Comparison of ENCODE assay signal across 10 mouse cellular contexts in the genomic region with DNA sequence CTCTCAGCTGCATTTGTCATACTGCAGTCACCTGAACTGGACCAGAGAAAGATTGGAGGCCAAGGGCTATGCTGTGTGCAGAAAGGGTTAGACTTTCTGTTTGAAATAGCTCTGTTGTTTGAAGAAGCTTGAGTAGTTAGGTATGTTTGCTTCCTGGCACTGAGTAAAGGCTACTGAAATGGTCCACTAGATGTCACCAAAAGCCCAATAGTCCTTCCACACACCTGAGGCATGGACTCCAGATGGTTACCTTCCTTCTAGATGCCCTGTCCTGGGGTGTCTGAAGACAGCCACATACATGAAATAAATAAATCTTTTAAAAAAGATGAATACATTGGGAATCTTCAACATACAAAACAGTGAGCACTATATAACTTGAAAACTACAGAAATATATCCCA. TPM values are rescaled to one million over a fixed set of nuclear protein-coding genes. Genes with fewer than 3 reads are reported as not detected.
DNase-seq lines count a peak whose midpoint lies in the region; ATAC-seq and TF ChIP-seq lines count a peak whose summit lies in the region.
"Had no signal": no experiment of that assay in that cellular context is flagged by ENCODE, and none has a peak within 500 bp of the region (broad histone marks: within the 10 kb centered on the region; RNA-seq: fewer than 3 reads in every experiment).

No protein-coding gene starts in this region.

- H3K27me3 ChIP-seq in kidney, postnatal 0 days (ENCODE audit: insufficient read depth, low read length) = no peaks in the 10 kb centered on the region
- H3K27me3 ChIP-seq in splenic B cell, adult 2 months (ENCODE audit: control insufficient read depth, insufficient read depth, low read length, poor library complexity, severe bottlenecking) = no peaks in the 10 kb centered on the region

- H3K9ac ChIP-seq in kidney, postnatal 0 days (ENCODE audit: low read depth, low read length) = no peak overlapping the region

- peak; percentile 70 for ATAC-seq in cerebellum, adult (ENCODE audit: insufficient number of reproducible peaks, low FRiP score, low TSS enrichment)
- no peak; the same call in 1 of the 2 replicates for ATAC-seq in kidney, postnatal 0 days (replicated peaks; ENCODE audit: low FRiP score, low read depth)
- ATAC-seq in erythroblast, adult 5-6 weeks (replicated peaks; ENCODE audit: low FRiP score, poor library complexity, severe bottlenecking) = no peak

- no peak overlapping the region for H3K27ac ChIP-seq in kidney, postnatal 0 days

- H3K4me3 ChIP-seq in kidney, postnatal 0 days (replicated peaks; ENCODE audit: low read depth, low read length) = no peak overlapping the region

- no peak overlapping the region for H3K4me2 ChIP-seq in kidney, postnatal 0 days (ENCODE audit: low read length)

- H3K4me1 ChIP-seq in kidney, postnatal 0 days (replicated peaks; ENCODE audit: insufficient read depth, low read length) = no peaks in the 10 kb centered on the region

- intact Hi-C loops in gastrocnemius, postnatal 14 days (cut with DNase I; ENCODE audit: low total_unique reads) = no loop called here

- H3K36me3 ChIP-seq in kidney, postnatal 0 days (ENCODE audit: insufficient read depth, low read length) = no peaks in the 10 kb centered on the region
- H3K36me3 ChIP-seq in splenic B cell, adult 2 months (ENCODE audit: control insufficient read depth, insufficient read depth, low read length, poor library complexity, severe bottlenecking) = no peaks in the 10 kb centered on the region

- no peak for DNase-seq in cerebellum, postnatal 4 days (ENCODE audit: low spot score in 2 of 2)
- DNase-seq in 416B (ENCODE audit: low read depth) = peak; percentile 6
- DNase-seq in embryo, embryonic 10.5 days (ENCODE audit: low spot score) = peak; percentile 33
- peak; percentile 42 for DNase-seq in kidney, postnatal 0 days (ENCODE audit: low spot score)
- peak; percentile 15 for DNase-seq in splenic B cell, adult 2 months (ENCODE audit: low read depth, low spot score)
- DNase-seq in gastrocnemius, postnatal 14 days = no peak

- no peaks in the 10 kb centered on the region for H3K9me3 ChIP-seq in kidney, postnatal 0 days (replicated peaks; ENCODE audit: low read length)

- peak; percentile 79 for TF ChIP-seq CTCF in kidney, postnatal 0 days (IDR thresholded peaks at IDR 0.05; ENCODE audit: low read depth)

RNA-seq across cellular contexts. Expression of gene Rbmxl2, which starts 6.5 kb away (rescaled TPM):
- polyA plus RNA-seq in kidney, postnatal 0 days (2015; fragmentation: Nextera tagmentation; extraction: Ambion mirVana) = not detected in 2 replicates
- total RNA-seq in erythroblast, adult 5-6 weeks (2015; ENCODE audit: low replicate concordance) = not detected in 2 replicates
- not detected in 2 replicates for total RNA-seq in erythroblast, adult 5-6 weeks (2017; ENCODE audit: low replicate concordance)
- total RNA-seq in gastrocnemius, postnatal 14 days (2021) = not detected
- polyA plus RNA-seq: limb, embryonic 11.5 days; stomach, embryonic 16.5 days had no signal

RNA-seq across cellular contexts. Expression of gene Nlrp14, which starts 48.9 kb away (rescaled TPM):
- not detected in 2 replicates for polyA plus RNA-seq in kidney, postnatal 0 days (2015; fragmentation: Nextera tagmentation; extraction: Ambion mirVana)
- not detected in 2 replicates for total RNA-seq in erythroblast, adult 5-6 weeks (2015; ENCODE audit: low replicate concordance)
- not detected in 2 replicates for total RNA-seq in erythroblast, adult 5-6 weeks (2017; ENCODE audit: low replicate concordance)
- not detected for total RNA-seq in gastrocnemius, postnatal 14 days (2021)
- polyA plus RNA-seq: limb, embryonic 11.5 days; stomach, embryonic 16.5 days had no signal

Comparison
In these comparisons a context has a peak if more than half of its experiments do, and no peak if none do; other contexts are left out.
1. DNase-seq: peak in 416B (single experiment), embryo, embryonic 10.5 days (single experiment), kidney, postnatal 0 days (single experiment) and splenic B cell, adult 2 months (single experiment); none in cerebellum, postnatal 4 days (0 of 2) and gastrocnemius, postnatal 14 days (single experiment).